Mouse (Mus musculus) frontal cortex, postnatal 36 days (tissue): Measurements from ENCODE around the gene Foxi3.

ENCODE experiments used
- DNase-seq, 2 experiments: peaks; one replicate each; pipeline ENCODE4 v3.0.0; 2022; ENCODE audit warnings: low spot score in 2 of 2

Gene Foxi3

GRCm38 (mm10) chr6:70986683-70987082, 30.4 kb downstream of the Foxi3 start:
- DNase-seq: no peak

GRCm38 (mm10) chr6:70996123-70996723, 39.9 kb downstream of the Foxi3 start:
- no peak for DNase-seq

DNA sequence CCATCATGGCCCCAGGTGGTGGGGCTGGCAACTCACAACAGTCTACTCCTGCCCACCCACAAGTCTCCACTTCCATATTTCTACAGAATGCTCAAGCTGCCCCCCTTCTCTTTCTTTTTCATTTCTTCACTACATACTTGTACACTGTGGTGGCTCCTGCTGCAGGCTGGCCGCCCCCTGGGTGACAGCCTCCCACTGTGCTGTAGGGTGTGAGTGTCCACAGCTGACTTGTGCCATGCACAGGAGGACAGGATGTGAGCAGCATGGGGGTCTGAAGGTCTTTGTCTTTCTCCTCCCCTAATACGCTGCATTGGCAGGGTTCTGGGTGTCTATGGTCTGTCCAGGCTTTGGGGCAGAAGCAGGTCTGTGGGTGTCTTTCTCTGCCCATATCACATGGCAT, 46.3 kb downstream of the Foxi3 start:
- DNase-seq: no peak

DNA sequence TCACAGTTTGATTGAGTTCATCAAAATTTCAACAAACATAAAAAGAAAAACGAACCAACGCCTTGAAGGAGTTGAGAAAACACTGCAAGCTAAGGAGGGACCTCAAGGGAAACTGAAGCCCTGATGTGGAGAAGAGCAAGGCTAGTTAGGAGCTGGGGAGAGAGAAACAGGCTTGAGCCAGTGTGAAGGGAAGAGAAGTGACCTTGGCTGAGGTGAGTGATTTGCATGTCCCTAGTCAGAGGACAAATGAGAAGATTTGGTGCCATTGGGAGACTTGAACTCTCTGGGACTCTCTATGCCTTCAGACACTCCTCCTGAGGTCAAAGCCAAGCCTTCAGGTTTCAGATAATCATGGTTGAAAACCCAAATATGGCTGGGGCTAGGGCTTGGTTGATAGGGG, 47.8 kb downstream of the Foxi3 start:
- DNase-seq: no peak
